Mouse (Mus musculus) cerebellum, adult 9-11 months (tissue): ENCODE results near the gene Sfxn1.

Source experiments
- DNase-seq: peaks from one replicate; pipeline ENCODE4 v3.0.0; 2022

Sfxn1 gene

DNA sequence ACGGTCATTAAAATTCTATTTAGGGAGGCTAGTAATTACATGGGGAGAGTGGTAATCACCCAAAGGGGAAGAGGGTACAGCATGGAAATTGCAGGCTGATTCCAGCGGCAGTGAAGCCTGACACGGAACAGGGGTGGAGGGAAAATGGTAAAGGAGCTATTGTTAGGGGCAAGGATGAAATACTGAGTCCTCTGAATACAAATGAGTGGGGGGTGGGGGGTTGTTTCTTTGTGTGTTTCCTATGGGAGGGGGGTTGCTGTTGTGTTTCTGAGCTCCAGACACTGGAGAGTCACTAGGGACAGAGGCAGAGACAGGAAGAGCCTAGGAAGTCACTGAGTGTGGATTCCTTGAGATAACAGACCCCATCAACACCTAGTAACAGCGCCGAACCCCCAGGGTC is 72.1 kb downstream of the Sfxn1 start:
- no peak for DNase-seq

DNA sequence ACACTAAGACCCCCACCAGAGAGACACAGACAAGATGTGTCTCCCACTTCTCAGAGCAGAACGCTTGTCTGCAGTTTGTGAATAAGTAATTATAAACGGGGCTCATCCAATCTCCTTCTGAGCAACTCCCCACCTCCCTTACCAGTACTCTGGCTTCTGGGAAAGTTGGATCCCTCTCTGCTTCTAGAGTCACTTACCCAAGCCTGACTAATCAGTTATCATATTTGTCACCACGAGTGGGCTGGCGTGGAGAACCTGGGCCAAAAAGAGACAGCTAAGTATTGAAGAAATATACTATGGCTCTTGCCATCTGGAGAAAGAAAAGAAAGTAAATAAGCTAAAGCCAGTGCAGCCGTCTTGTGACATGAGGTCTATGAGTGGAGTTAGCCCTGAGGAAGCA is 73.0 kb downstream of the Sfxn1 start:
- no peak for DNase-seq

DNA sequence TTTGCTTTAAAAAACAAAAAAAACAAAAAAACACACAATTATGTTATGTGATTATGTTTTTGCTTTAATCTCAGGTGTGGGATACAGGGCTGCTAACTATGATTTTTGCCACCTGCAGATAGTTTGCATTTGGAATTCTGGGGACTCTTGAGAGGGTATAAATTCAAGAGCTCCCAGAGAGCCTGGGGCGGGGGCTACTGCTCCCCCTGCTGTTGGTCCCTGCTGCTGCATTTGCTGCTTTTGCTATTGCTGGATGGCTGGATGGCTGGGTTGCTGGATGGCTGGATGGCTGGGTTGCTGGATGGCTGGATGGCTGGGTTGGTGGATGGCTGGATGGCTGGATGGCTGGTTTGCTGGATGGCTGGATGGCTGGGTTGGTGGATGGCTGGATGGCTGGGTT is 75.7 kb downstream of the Sfxn1 start:
- no peak for DNase-seq

DNA sequence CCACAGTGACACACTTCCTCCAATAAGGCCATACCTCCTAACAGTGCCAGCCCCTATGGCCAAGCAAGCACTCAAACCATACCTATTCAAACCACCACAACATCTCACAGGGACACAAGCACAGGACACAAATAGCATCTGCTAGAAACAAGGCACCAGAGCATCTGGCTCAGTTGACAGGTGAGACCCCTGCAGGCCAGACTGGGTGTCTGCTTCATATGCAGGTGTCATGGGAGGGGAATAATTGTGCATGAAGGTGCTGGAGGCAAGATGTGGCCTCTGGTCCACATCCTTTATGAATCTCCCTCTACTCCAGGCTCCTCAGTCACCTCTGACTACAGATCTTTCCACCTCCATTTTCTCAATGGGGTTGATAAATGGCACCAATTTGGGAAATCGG is 80.8 kb downstream of the Sfxn1 start:
- no peak for DNase-seq

DNA sequence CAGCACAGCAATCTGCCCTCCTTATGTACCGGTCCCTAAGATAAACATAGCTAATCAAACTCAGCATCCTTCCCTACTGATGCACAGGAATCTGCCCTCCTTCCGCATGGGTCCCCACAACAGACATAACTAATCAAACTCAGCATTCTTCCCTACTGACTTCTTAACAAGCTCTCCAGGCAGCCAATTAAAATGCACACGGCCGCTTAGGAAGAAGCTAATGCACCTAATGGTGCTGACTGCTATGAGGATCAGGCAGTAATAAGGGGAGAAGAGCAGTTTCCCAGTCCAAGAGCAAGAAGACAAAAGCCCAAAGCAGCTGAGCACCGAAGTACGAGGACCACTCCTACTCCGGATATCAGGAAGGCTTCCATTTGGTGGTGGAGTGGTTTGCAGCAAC is 81.2 kb downstream of the Sfxn1 start:
- DNase-seq, result no peak

DNA sequence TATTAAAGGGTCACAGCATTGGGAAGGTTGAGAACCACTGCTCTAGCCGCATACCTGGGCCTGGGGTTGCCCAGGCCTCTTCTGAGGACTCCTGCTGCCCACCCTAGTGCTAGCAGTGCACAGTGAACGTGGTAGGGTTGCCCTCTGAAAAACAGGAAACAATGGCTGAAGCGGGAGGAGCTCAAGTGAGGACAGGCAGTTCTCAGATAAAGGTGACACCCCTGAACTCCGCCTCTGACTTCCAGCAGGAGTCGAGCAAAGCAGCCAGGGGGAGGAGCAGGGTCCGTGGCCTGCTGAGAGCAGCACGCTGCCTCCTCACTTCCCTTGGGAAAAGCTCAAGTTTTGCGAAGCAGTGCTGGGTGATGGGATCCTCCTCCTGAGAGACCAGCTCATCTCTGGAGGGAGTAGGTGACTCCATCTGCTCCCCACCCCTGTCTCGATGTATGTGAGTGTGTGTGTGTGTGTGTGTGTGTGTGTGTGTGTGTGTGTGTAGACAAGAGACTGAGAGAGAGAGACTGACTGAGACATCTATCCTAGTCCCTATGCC is 82.1 kb downstream of the Sfxn1 start:
- DNase-seq, result no peak

DNA sequence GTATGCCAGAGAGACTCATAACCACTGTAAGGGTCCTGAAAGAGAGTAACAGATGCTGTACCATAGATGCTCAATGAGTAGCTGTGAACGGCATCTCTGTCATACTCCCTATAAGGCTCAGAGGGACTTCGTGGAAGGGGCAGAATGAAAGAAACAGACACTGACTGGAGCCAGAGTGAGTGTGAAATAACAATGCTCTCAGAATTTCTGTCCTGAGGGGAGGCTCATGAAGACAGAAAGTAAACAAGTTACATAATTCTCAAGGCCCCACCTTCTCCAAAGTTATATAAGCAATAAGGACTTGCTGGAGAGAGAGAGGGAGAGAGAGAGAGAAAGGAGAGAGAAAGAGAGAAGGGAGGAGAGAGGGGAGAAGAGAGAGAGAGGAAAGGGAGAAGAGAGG is 84.2 kb downstream of the Sfxn1 start:
- DNase-seq, result no peak
